Mouse (Mus musculus) MEL (cell line): ENCODE results near the gene Gm10197. TPM values are rescaled to one million over a fixed set of nuclear protein-coding genes. Genes with fewer than 3 reads are reported as not detected.

Experiments
- DNase-seq: peaks from one replicate; pipeline ENCODE4 v3.0.0; 2011; ENCODE audit warnings: low read depth, low spot score
- H3K27ac ChIP-seq: 2 replicates; pipeline ENCODE4 v1.5.1; 2012; ENCODE audit warnings: low read depth, mild to moderate bottlenecking, control low read depth, low read length, moderate library complexity; ENCODE audit not compliant: control insufficient read depth
- H3K27me3 ChIP-seq, 2 experiments: fragments of 150-350 bp in 1 of 2; sonication (generic) in 1 of 2; 2 replicates each; pipeline ENCODE4 v1.6.1; 2012; ENCODE audit warnings: low read length in 2 of 2, mild to moderate bottlenecking in 2 of 2, improper control_type of control experiment in 1 of 2, moderate library complexity in 1 of 2; ENCODE audit not compliant: insufficient read depth in 2 of 2, control insufficient read depth in 1 of 2
- H3K36me3 ChIP-seq, 2 experiments: 2 replicates each; pipeline ENCODE4 v1.6.1; 2012 to 2014; ENCODE audit warnings: low read length in 2 of 2, improper control_type of control experiment in 1 of 2, inconsistent platforms in 1 of 2, mild to moderate bottlenecking in 1 of 2; ENCODE audit not compliant: insufficient read depth in 2 of 2, control insufficient read depth in 1 of 2
- H3K4me1 ChIP-seq, 2 experiments: fragments of 150-350 bp in 1 of 2; sonication (generic) in 1 of 2; 2 replicates each; pipeline ENCODE4 v1.6.1; 2012; ENCODE audit warnings: low read length in 2 of 2, improper control_type of control experiment in 1 of 2, mild to moderate bottlenecking in 1 of 2; ENCODE audit not compliant: insufficient read depth in 2 of 2, control insufficient read depth in 1 of 2
- H3K4me3 ChIP-seq, 2 experiments: fragments of 150-350 bp in 1 of 2; sonication (generic) in 1 of 2; 2 replicates each; pipeline ENCODE4 v1.5.1; 2012; ENCODE audit warnings: low read depth in 2 of 2, low read length in 2 of 2, mild to moderate bottlenecking in 2 of 2, moderate library complexity in 2 of 2, control low read depth in 1 of 2, improper control_type of control experiment in 1 of 2; ENCODE audit not compliant: control insufficient read depth in 1 of 2, insufficient read depth in 1 of 2
- H3K79me2 ChIP-seq: 2 replicates; pipeline ENCODE4 v1.6.1; 2012; ENCODE audit warnings: mild to moderate bottlenecking, low read length, moderate library complexity; ENCODE audit not compliant: control insufficient read depth, poor library complexity, insufficient read depth
- H3K9ac ChIP-seq: 2 replicates; pipeline ENCODE4 v1.6.1; 2012; ENCODE audit warnings: low read depth, mild to moderate bottlenecking, control low read depth, low read length, moderate library complexity; ENCODE audit not compliant: control insufficient read depth, poor library complexity, severe bottlenecking
- H3K9me3 ChIP-seq: fragments of 150-350 bp; sonication (generic); replicated peaks from 2 replicates; pipeline ENCODE4 v1.6.1; 2012; ENCODE audit warnings: mild to moderate bottlenecking, low read length, improper control_type of control experiment, moderate library complexity; ENCODE audit not compliant: insufficient read depth
- CHD1 ChIP-seq: IDR thresholded peaks from 2 replicates; pipeline ENCODE4 v1.6.1; 2012; ENCODE audit warnings: low read depth, mild to moderate bottlenecking, inconsistent platforms, low read length, improper control_type of control experiment
- CHD2 ChIP-seq: IDR thresholded peaks from 2 replicates; pipeline ENCODE4 v1.6.1; 2011; ENCODE audit warnings: low read length, improper control_type of control experiment
- E2F4 ChIP-seq: IDR thresholded peaks from 2 replicates; pipeline ENCODE4 v1.6.1; 2011; ENCODE audit warnings: low read depth, low read length, improper control_type of control experiment, borderline replicate concordance
- ELF1 ChIP-seq: IDR thresholded peaks from 2 replicates; pipeline ENCODE4 v1.6.1; 2014; ENCODE audit warnings: low read depth, mild to moderate bottlenecking, inconsistent platforms, low read length, improper control_type of control experiment, moderate library complexity
- EP300 ChIP-seq, 2 experiments: IDR thresholded peaks; 2 replicates each; pipeline ENCODE4 v1.6.1; 2011; ENCODE audit warnings: improper control_type of control experiment in 2 of 2, low read length in 2 of 2, low read depth in 1 of 2, mild to moderate bottlenecking in 1 of 2
- ETS1 ChIP-seq: IDR thresholded peaks from 2 replicates; pipeline ENCODE4 v1.6.1; 2012; ENCODE audit warnings: low read depth, mild to moderate bottlenecking, inconsistent platforms, low read length, improper control_type of control experiment, moderate library complexity
- GABPA ChIP-seq: IDR thresholded peaks from 2 replicates; pipeline ENCODE4 v1.6.1; 2012; ENCODE audit warnings: low read depth, mild to moderate bottlenecking, inconsistent platforms, low read length, improper control_type of control experiment, moderate library complexity
- GATA1 ChIP-seq: IDR thresholded peaks from 2 replicates; pipeline ENCODE4 v1.6.1; 2011; ENCODE audit warnings: low read depth, low read length, improper control_type of control experiment
- HCFC1 ChIP-seq: IDR thresholded peaks from 2 replicates; pipeline ENCODE4 v1.6.1; 2012; ENCODE audit warnings: low read depth, mild to moderate bottlenecking, inconsistent platforms, low read length, improper control_type of control experiment, moderate library complexity
- JUND ChIP-seq: IDR thresholded peaks from 2 replicates; pipeline ENCODE4 v1.6.1; 2011; ENCODE audit warnings: low read depth, mild to moderate bottlenecking, improper control_type of control experiment, low read length
- MAFK ChIP-seq: IDR thresholded peaks from 2 replicates; pipeline ENCODE4 v1.6.1; 2011; ENCODE audit warnings: low read depth, mild to moderate bottlenecking, low read length, improper control_type of control experiment, borderline replicate concordance
- MAX ChIP-seq: IDR thresholded peaks from 2 replicates; pipeline ENCODE4 v1.6.1; 2011; ENCODE audit warnings: low read length, improper control_type of control experiment
- MAZ ChIP-seq: IDR thresholded peaks from 2 replicates; pipeline ENCODE4 v1.6.1; 2012; ENCODE audit warnings: low read depth, mild to moderate bottlenecking, inconsistent platforms, low read length, improper control_type of control experiment
- MEF2A ChIP-seq: IDR thresholded peaks from 2 replicates; pipeline ENCODE4 v1.6.1; 2014; ENCODE audit warnings: low read depth, mild to moderate bottlenecking, inconsistent platforms, low read length, improper control_type of control experiment; ENCODE audit not compliant: poor library complexity, insufficient replicate concordance, severe bottlenecking; ENCODE audit errors: extremely low read depth
- MXI1 ChIP-seq: IDR thresholded peaks from 2 replicates; pipeline ENCODE4 v1.6.1; 2011; ENCODE audit warnings: mild to moderate bottlenecking, low read depth, low read length, improper control_type of control experiment
- MYB ChIP-seq: IDR thresholded peaks from 2 replicates; pipeline ENCODE4 v1.6.1; 2011; ENCODE audit warnings: mild to moderate bottlenecking, low read depth, low read length, improper control_type of control experiment
- NELFE ChIP-seq: IDR thresholded peaks from 2 replicates; pipeline ENCODE4 v1.6.1; 2011; ENCODE audit warnings: low read depth, low read length, improper control_type of control experiment
- NRF1 ChIP-seq: IDR thresholded peaks from 2 replicates; pipeline ENCODE4 v1.6.1; 2014; ENCODE audit warnings: low read depth, mild to moderate bottlenecking, inconsistent platforms, low read length, improper control_type of control experiment, moderate library complexity; ENCODE audit not compliant: poor library complexity, insufficient read depth, severe bottlenecking
- POLR2A ChIP-seq, 2 experiments: IDR thresholded peaks; 2 replicates each; pipeline ENCODE4 v1.6.1; 2011 to 2012; ENCODE audit warnings: low read length in 2 of 2, mild to moderate bottlenecking in 2 of 2, control low read depth in 1 of 2, improper control_type of control experiment in 1 of 2, low read depth in 1 of 2, moderate library complexity in 1 of 2; ENCODE audit not compliant: control insufficient read depth in 1 of 2, insufficient read depth in 1 of 2, poor library complexity in 1 of 2
- POLR2AphosphoS2 ChIP-seq: IDR thresholded peaks from 2 replicates; pipeline ENCODE4 v1.6.1; 2011; ENCODE audit warnings: low read length, improper control_type of control experiment
- POLR2AphosphoS5 ChIP-seq: IDR thresholded peaks from 2 replicates; pipeline ENCODE4 v1.6.1; 2012; ENCODE audit warnings: low read depth, borderline replicate concordance, mild to moderate bottlenecking, inconsistent platforms, low read length, moderate library complexity, mixed read lengths
- TBP ChIP-seq: IDR thresholded peaks from 2 replicates; pipeline ENCODE4 v1.8.0; 2011; ENCODE audit warnings: low read depth, low read length, improper control_type of control experiment
- USF1 ChIP-seq: IDR thresholded peaks from 2 replicates; pipeline ENCODE4 v1.6.1; 2014; ENCODE audit warnings: low read depth, mild to moderate bottlenecking, inconsistent platforms, low read length, improper control_type of control experiment, moderate library complexity
- USF2 ChIP-seq, 2 experiments: IDR thresholded peaks; 2 replicates each; pipeline ENCODE4 v1.6.1; 2011 to 2012; ENCODE audit warnings: improper control_type of control experiment in 2 of 2, low read length in 2 of 2, borderline replicate concordance in 1 of 2, inconsistent platforms in 1 of 2, low read depth in 1 of 2, mild to moderate bottlenecking in 1 of 2; ENCODE audit not compliant: insufficient read depth in 1 of 2
- polyA plus RNA-seq, 2 experiments: library from polyadenylated mRNA; stranded (reverse) in 1 of 2; unstranded in 1 of 2; fragments of >175 nt in 1 of 2; fragments of >200 nt in 1 of 2; gene quantifications; 2 replicates each; pipeline versions ENCODE4 v1.2.1 to v1.2.4; 2012; ENCODE audit warnings: low replicate concordance in 2 of 2, low read depth in 1 of 2; ENCODE audit not compliant: insufficient read length in 2 of 2, insufficient read depth in 1 of 2, missing spikeins in 1 of 2
- total RNA-seq: library from RNA; depleted of rRNA; stranded (reverse); fragments of 300-350 nt; gene quantifications from 2 replicates; pipeline ENCODE4 v1.2.3, GENCODE M21; 2012

The Gm10197 gene
- total and polyA plus RNA-seq, 3 experiments: 5.4 to 53.0 TPM; not detected in 1

GRCm38 (mm10) chr19:53345766-53346165 lies 25.8 kb downstream of the Gm10197 start:
- Histone ChIP-seq H3K27ac (no peak overlapping the region), H3K4me3 (no peak overlapping the region), H3K79me2 (no peaks in the 10 kb centered on the region), H3K4me1 (no peaks in the 10 kb centered on the region), H3K9ac (no peak overlapping the region), H3K9me3 (no peaks in the 10 kb centered on the region), H3K27me3 (no peaks in the 10 kb centered on the region), H3K36me3 (peaks cover 0 to 1% of the 10 kb centered on the region in 2 experiments; a peak in 2 of 4 replicates)
- no peak for DNase-seq
- TF ChIP-seq MAFK: no peak
- no peak for TF ChIP-seq MXI1
- TF ChIP-seq NELFE: no peak
- TF ChIP-seq USF2 (IDR thresholded peaks at IDR 0.05; ENCODE audit: borderline replicate concordance in 1 of 2, insufficient read depth in 1 of 2, low read depth in 1 of 2, low read length in 2 of 2): no peak
- no peak for TF ChIP-seq ETS1
- no peak for TF ChIP-seq USF1
- TF ChIP-seq HCFC1: no peak

- TF ChIP-seq GATA1 (no peak), MAZ (no peak), ELF1 (no peak), POLR2AphosphoS5 (no peak), USF1 (no peak), POLR2A (IDR thresholded peaks at IDR 0.05; ENCODE audit: control insufficient read depth in 1 of 2, insufficient read depth in 1 of 2, low read depth in 1 of 2, low read length in 2 of 2, poor library complexity in 1 of 2) (no peak), E2F4 (no peak), TBP (no peak), CHD2 (no peak), MYB (no peak), GABPA (no peak), NRF1 (no peak), CHD1 (no peak), POLR2AphosphoS2 (no peak), EP300 (IDR thresholded peaks at IDR 0.05; ENCODE audit: low read depth in 1 of 2, low read length in 2 of 2) (no peak), MAX (no peak), JUND (no peak), MEF2A (no peak)
- Histone ChIP-seq H3K4me1 (no peaks in the 10 kb centered on the region), H3K27ac (no peak overlapping the region), H3K9me3 (no peaks in the 10 kb centered on the region), H3K4me3 (no peak overlapping the region), H3K27me3 (no peaks in the 10 kb centered on the region), H3K9ac (no peak overlapping the region), H3K36me3 (no peaks in the 10 kb centered on the region; a peak in 2 of 4 replicates), H3K79me2 (no peaks in the 10 kb centered on the region)
- no peak for DNase-seq
Measured at GRCm38 (mm10) chr19:53344062-53344461, 27.5 kb downstream of the Gm10197 start.
